In the genomic region with DNA sequence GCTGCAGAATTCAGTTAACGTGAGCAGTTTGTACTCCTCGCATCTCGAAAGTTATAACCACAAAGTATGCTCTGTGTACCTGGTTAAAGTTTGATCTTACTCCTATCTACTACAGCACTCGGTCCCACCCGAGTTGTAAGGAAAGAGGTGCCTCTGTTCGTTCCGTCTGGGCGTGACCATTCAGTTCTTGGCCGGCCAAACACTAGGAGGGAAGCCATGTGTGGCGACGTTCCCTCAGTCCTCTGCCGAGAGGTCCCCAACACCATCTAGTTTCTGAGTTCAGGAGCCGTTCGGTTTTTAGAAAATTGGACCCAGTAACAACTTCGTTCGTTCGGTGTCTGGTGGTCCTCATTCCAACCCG, we compare ENCODE assay signal across 8 mouse cellular contexts. TPM values are rescaled to one million over a fixed set of nuclear protein-coding genes. Genes with fewer than 3 reads are reported as not detected.
DNase-seq lines count a peak whose midpoint lies in the region; ATAC-seq and TF ChIP-seq lines count a peak whose summit lies in the region.

No protein-coding gene starts in this region.

- no peak for TF ChIP-seq CTCF in layer of hippocampus, adult 2 months (conservative IDR thresholded peaks at IDR 0.05)

- peak overlapping the region; percentile 57 for H3K4me2 ChIP-seq in embryonic facial prominence, embryonic 11.5 days (ENCODE audit: low read depth, low read length)
- H3K4me2 ChIP-seq in intestine, embryonic 14.5 days (ENCODE audit: low read length), result peak overlapping the region; percentile 63
- H3K4me2 ChIP-seq in midbrain, embryonic 15.5 days, result peak overlapping the region; percentile 71

- 39% methylated on average over 18 of the region's 18 CpGs for WGBS in embryonic facial prominence, embryonic 11.5 days
- WGBS in intestine, embryonic 14.5 days, result 39% methylated on average over 18 of the region's 18 CpGs
- WGBS in midbrain, embryonic 15.5 days, result 33% methylated on average over 18 of the region's 18 CpGs

- no peaks in the 10 kb centered on the region; the same call in 1 of the 2 replicates for H3K36me3 ChIP-seq in embryonic facial prominence, embryonic 11.5 days (replicated peaks; ENCODE audit: control insufficient read depth, insufficient read depth, low read depth, low read length)
- peaks cover 27% of the 10 kb centered on the region for H3K36me3 ChIP-seq in intestine, embryonic 14.5 days (ENCODE audit: control insufficient read depth, insufficient read depth, low read length)
- peaks cover 17% of the 10 kb centered on the region for H3K36me3 ChIP-seq in midbrain, embryonic 15.5 days (replicated peaks)

- DNase-seq in layer of hippocampus, adult 2 months (ENCODE audit: low spot score in 2 of 2), result no peak
- DNase-seq in layer of hippocampus, adult 9-11 months, result no peak
- no peak for DNase-seq in embryonic facial prominence, embryonic 11.5 days (ENCODE audit: low spot score)
- no peak for DNase-seq in intestine, embryonic 14.5 days (ENCODE audit: low spot score)
- DNase-seq in adrenal gland, adult 8-10 months, result no peak
- no peak for DNase-seq in gastrocnemius, postnatal 10 days
- no peak for DNase-seq in right cerebral cortex, postnatal 10 days (ENCODE audit: low spot score in 2 of 2)

- peak overlapping the region; percentile 94 for H3K9ac ChIP-seq in embryonic facial prominence, embryonic 11.5 days (replicated peaks; ENCODE audit: low read length)
- H3K9ac ChIP-seq in intestine, embryonic 14.5 days (ENCODE audit: low read length), result peak overlapping the region; percentile 88
- H3K9ac ChIP-seq in midbrain, embryonic 15.5 days, result peak overlapping the region; percentile 98

- no peak; the same call in 1 of the 2 replicates for ATAC-seq in embryonic facial prominence, embryonic 11.5 days (replicated peaks; ENCODE audit: insufficient number of reproducible peaks, low FRiP score, low TSS enrichment, low read depth)
- ATAC-seq in intestine, embryonic 14.5 days (replicated peaks; ENCODE audit: low FRiP score, low TSS enrichment, low read depth), result peak; percentile 25
- no peak for ATAC-seq in midbrain, embryonic 15.5 days (replicated peaks)

- no peaks in the 10 kb centered on the region for H3K27me3 ChIP-seq in embryonic facial prominence, embryonic 11.5 days (ENCODE audit: control insufficient read depth, insufficient read depth, low read length)
- no peaks in the 10 kb centered on the region for H3K27me3 ChIP-seq in intestine, embryonic 14.5 days (replicated peaks; ENCODE audit: control insufficient read depth, insufficient read depth, low read length)
- H3K27me3 ChIP-seq in midbrain, embryonic 15.5 days (replicated peaks), result no peaks in the 10 kb centered on the region

- H3K27ac ChIP-seq in layer of hippocampus, adult 2 months, result peak overlapping the region; percentile 100
- H3K27ac ChIP-seq in embryonic facial prominence, embryonic 11.5 days (replicated peaks; ENCODE audit: low read depth, low read length), result 0 out of 2 replicates have a peak overlapping the region, but pooled peaks have one; percentile 79
- H3K27ac ChIP-seq in intestine, embryonic 14.5 days (ENCODE audit: low read depth), result peak overlapping the region; percentile 92
- H3K27ac ChIP-seq in midbrain, embryonic 15.5 days, result peak overlapping the region; percentile 94

- no peaks in the 10 kb centered on the region for H3K4me1 ChIP-seq in embryonic facial prominence, embryonic 11.5 days (ENCODE audit: control insufficient read depth, insufficient read depth, low read length)
- peaks cover 10% of the 10 kb centered on the region for H3K4me1 ChIP-seq in intestine, embryonic 14.5 days (replicated peaks; ENCODE audit: control insufficient read depth, insufficient read depth, low read length)
- H3K4me1 ChIP-seq in midbrain, embryonic 15.5 days, result peaks cover 18% of the 10 kb centered on the region

- H3K4me3 ChIP-seq in layer of hippocampus, adult 2 months, result peak overlapping the region; percentile 79
- H3K4me3 ChIP-seq in embryonic facial prominence, embryonic 11.5 days (ENCODE audit: low read depth, low read length), result peak overlapping the region; percentile 96
- peak overlapping the region; percentile 94 for H3K4me3 ChIP-seq in intestine, embryonic 14.5 days (ENCODE audit: low read depth, low read length)
- H3K4me3 ChIP-seq in midbrain, embryonic 15.5 days, result peak overlapping the region; percentile 93

- H3K9me3 ChIP-seq in embryonic facial prominence, embryonic 11.5 days (replicated peaks; ENCODE audit: control insufficient read depth, low read length), result no peaks in the 10 kb centered on the region
- no peaks in the 10 kb centered on the region for H3K9me3 ChIP-seq in intestine, embryonic 14.5 days (ENCODE audit: control insufficient read depth, low read length)
- H3K9me3 ChIP-seq in midbrain, embryonic 15.5 days, result no peaks in the 10 kb centered on the region

RNA-seq across cellular contexts. Expression of a gene that starts 0.7 kb away (rescaled TPM):
- total RNA-seq in layer of hippocampus, adult 2 months (2021), result 10 to 100 TPM; 24.0 to 26.9 TPM
- 30.3 and 31.2 TPM in 2 replicates for polyA plus RNA-seq in embryonic facial prominence, embryonic 11.5 days (2014; fragmentation: Nextera tagmentation; extraction: Ambion mirVana)
- 31.2 and 34.0 TPM in 2 replicates for polyA plus RNA-seq in intestine, embryonic 14.5 days (2014; fragmentation: Nextera tagmentation; extraction: Ambion mirVana)
- polyA plus RNA-seq in midbrain, embryonic 15.5 days (2015; fragmentation: Nextera tagmentation; extraction: Ambion mirVana), result 19.8 and 21.1 TPM in 2 replicates
- total RNA-seq in adrenal gland, adult 8-10 months (2022), result 10 to 100 TPM; 30.6 to 36.8 (median 34.8) TPM
- total RNA-seq in gastrocnemius, postnatal 10 days (2021), result 10 to 100 TPM; 16.7 to 23.9 TPM

RNA-seq across cellular contexts. Expression of a gene that starts 1.0 kb away (rescaled TPM):
- 1 to 10 TPM; 1.1 to 1.4 TPM for total RNA-seq in layer of hippocampus, adult 2 months (2021)
- polyA plus RNA-seq in embryonic facial prominence, embryonic 11.5 days (2014; fragmentation: Nextera tagmentation; extraction: Ambion mirVana), result 0.89 and 1.2 TPM in 2 replicates
- 0.37 and 0.59 TPM in 2 replicates for polyA plus RNA-seq in intestine, embryonic 14.5 days (2014; fragmentation: Nextera tagmentation; extraction: Ambion mirVana)
- 1.2 and 1.5 TPM in 2 replicates for polyA plus RNA-seq in midbrain, embryonic 15.5 days (2015; fragmentation: Nextera tagmentation; extraction: Ambion mirVana)
- under 1 TPM; 0.31 to 0.56 (median 0.36) TPM for total RNA-seq in adrenal gland, adult 8-10 months (2022)
- total RNA-seq in gastrocnemius, postnatal 10 days (2021), result under 1 TPM in 1 of 2 experiments, not detected in 1; 0.16 TPM

RNA-seq across cellular contexts. Expression of a gene that starts 28.0 kb away (rescaled TPM):
- 1 to 10 TPM; 3.1 to 3.2 TPM for total RNA-seq in layer of hippocampus, adult 2 months (2021)
- 0.11 and 0.41 TPM in 2 replicates for polyA plus RNA-seq in embryonic facial prominence, embryonic 11.5 days (2014; fragmentation: Nextera tagmentation; extraction: Ambion mirVana)
- polyA plus RNA-seq in intestine, embryonic 14.5 days (2014; fragmentation: Nextera tagmentation; extraction: Ambion mirVana), result 4.5 and 5.8 TPM in 2 replicates
- polyA plus RNA-seq in midbrain, embryonic 15.5 days (2015; fragmentation: Nextera tagmentation; extraction: Ambion mirVana), result 0.27 and 0.35 TPM in 2 replicates
- not detected for total RNA-seq in adrenal gland, adult 8-10 months (2022)
- under 1 TPM; 0.12 to 0.45 TPM for total RNA-seq in gastrocnemius, postnatal 10 days (2021)

RNA-seq across cellular contexts. Expression of a gene that starts 36.3 kb away (rescaled TPM):
- 10 to 100 TPM; 45.3 to 48.0 TPM for total RNA-seq in layer of hippocampus, adult 2 months (2021)
- polyA plus RNA-seq in embryonic facial prominence, embryonic 11.5 days (2014; fragmentation: Nextera tagmentation; extraction: Ambion mirVana), result 95.0 and 101 TPM in 2 replicates
- 81.2 and 93.0 TPM in 2 replicates for polyA plus RNA-seq in intestine, embryonic 14.5 days (2014; fragmentation: Nextera tagmentation; extraction: Ambion mirVana)
- 52.6 and 55.0 TPM in 2 replicates for polyA plus RNA-seq in midbrain, embryonic 15.5 days (2015; fragmentation: Nextera tagmentation; extraction: Ambion mirVana)
- 10 to 100 TPM; 45.2 to 60.6 (median 55.4) TPM for total RNA-seq in adrenal gland, adult 8-10 months (2022)
- 10 to 100 TPM; 29.1 to 30.1 TPM for total RNA-seq in gastrocnemius, postnatal 10 days (2021)
